Mouse (Mus musculus) E14TG2a.4 (cell line): Measurements from ENCODE around the gene BC048507.
"Not testable (repeated sequence)": the region's sequence is repeated elsewhere in the genome, so short reads cannot be mapped to it uniquely, and the experiment has no call there.

Experiments used
- H3K27me3 ChIP-seq: 2 replicates; pipeline ENCODE4 v1.6.1; 2014; ENCODE audit warnings: low read length, control low read depth; ENCODE audit not compliant: insufficient read depth
- H3K36me3 ChIP-seq: 2 replicates; pipeline ENCODE4 v1.6.1; 2014; ENCODE audit warnings: low read length, control low read depth; ENCODE audit not compliant: insufficient read depth
- H3K4me1 ChIP-seq: replicated peaks from 2 replicates; pipeline ENCODE4 v1.6.1; 2014; ENCODE audit warnings: low read depth, low read length, control low read depth
- H3K4me3 ChIP-seq: replicated peaks from 2 replicates; pipeline ENCODE4 v1.5.1; 2014; ENCODE audit warnings: mild to moderate bottlenecking, low read length
- H3K9me3 ChIP-seq: 2 replicates; pipeline ENCODE4 v1.6.1; 2014; ENCODE audit warnings: low read length, control low read depth
- CTCF ChIP-seq: conservative IDR thresholded peaks from 2 replicates; pipeline ENCODE4 v1.5.1; 2014; ENCODE audit warnings: low read length
- NANOG ChIP-seq: IDR thresholded peaks from 2 replicates; pipeline ENCODE4 v1.6.1; 2014; ENCODE audit warnings: borderline replicate concordance, low read length, mixed read lengths
- POU5F1 ChIP-seq: IDR thresholded peaks from 2 replicates; pipeline ENCODE4 v1.6.1; 2014; ENCODE audit warnings: low read length, borderline replicate concordance

BC048507 gene

DNA sequence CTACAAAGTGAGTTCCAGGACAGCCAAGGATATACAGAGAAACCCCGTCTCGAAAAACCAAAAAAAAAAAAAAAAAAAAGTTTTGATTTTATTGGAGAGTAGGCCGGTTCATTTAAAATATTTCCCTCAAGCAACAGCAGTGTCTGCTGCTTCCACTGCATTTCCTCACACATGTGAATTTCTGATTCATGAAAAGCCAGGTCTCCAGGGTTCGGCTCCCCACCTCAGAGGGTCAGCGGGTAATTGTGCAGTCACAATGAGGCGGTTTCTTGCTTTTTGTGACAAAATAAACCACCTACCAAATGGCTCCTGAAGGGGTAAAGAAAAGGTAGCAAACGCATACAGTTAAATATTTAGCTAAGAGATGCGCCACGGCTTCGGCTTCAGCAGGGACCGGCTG, at the start of gene BC048507:
Gene BC048507 (plus strand): TSS at position 301 of the 400 bp plus-strand sequence.
- no peaks in the 10 kb centered on the region for H3K36me3 ChIP-seq
- TF ChIP-seq CTCF (no peak), POU5F1 (no peak), NANOG (no peak)
- peaks cover 16% of the 10 kb centered on the region for H3K27me3 ChIP-seq
- peak within 1 kb of the TSS; percentile 70 for H3K4me3 ChIP-seq
- peaks cover 33% of the 10 kb centered on the region for H3K4me1 ChIP-seq
- no peaks in the 10 kb centered on the region for H3K9me3 ChIP-seq

DNA sequence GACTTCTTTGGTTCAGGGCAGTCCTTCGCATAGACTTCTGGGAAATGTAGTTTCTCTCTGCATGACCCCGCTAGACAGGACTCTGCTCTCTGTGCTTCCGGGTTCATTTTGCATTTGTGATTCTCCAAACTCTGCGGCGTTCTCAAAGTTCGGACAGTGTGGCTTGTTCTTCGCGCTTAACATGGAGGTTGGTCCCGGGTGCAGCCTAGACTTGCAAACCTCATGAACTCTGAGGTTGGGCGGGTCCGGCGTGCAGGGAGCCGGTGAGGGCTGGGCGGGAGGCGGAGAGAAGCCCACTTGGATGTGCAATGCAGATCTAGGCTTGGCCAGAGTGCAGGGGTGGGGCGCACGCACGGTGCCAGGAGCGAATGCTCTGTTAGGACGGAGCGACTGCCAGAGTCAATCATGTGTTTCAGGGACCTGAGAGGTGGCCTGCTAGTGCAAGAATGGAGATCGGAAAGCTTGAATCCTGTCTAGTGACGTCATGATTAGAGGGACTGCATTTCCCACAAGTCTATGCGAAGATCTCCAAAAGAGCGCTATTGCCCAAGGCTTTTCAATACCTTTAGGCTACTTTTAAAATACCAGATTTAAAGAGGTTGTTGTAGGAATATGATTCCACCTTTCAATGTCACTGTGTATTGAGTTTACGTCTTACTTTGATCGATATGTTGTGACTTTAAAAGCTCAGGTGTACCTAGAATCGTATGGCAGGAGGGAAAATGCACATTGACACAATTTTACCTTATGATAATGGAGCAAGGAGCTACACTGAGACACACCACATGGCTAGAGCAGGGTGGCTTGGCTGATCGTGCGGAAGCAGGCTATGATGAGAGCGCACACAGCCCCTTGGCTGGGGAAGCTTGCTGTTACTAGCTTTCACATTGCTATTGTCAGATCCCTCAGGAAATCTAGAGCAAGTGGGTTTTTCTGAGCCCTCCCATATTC, 49.1 kb upstream of the BC048507 start, which contains the start of gene Zfp273:
Gene Zfp273 (plus strand): TSS at position 31 of the 951 bp plus-strand sequence.
- TF ChIP-seq NANOG (no peak), CTCF (no peak), POU5F1 (no peak)
- H3K4me1 ChIP-seq = peaks cover 9% of the 10 kb centered on the region
- H3K36me3 ChIP-seq = no peaks in the 10 kb centered on the region
- H3K9me3 ChIP-seq = no peaks in the 10 kb centered on the region; the same call in 1 of the 2 replicates
- peak within 1 kb of the TSS; percentile 84 for H3K4me3 ChIP-seq
- no peaks in the 10 kb centered on the region for H3K27me3 ChIP-seq

DNA sequence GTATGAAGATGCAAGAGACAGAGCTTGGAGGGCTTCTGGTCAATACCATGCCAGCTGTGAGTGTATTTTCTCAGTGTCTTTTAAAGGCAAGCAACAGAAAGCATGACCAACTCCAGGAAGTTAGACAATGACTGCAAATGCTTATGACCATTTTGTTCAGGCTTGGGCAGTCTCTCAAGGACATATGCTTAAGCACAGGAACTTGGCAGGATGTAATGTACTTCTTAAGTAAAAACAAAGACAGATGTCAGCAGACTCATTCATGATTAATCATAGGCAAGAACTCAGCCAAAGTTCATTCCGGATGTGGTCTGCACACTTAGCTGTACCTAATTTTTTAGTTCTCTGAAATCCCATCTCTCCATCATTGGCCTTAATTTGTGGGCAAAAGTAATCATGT, 44.5 kb upstream of the BC048507 start:
- no peak for TF ChIP-seq POU5F1
- TF ChIP-seq NANOG = no peak
- H3K36me3 ChIP-seq = no peaks in the 10 kb centered on the region
- H3K9me3 ChIP-seq = no peaks in the 10 kb centered on the region; the same call in 1 of the 2 replicates
- no peaks in the 10 kb centered on the region; the same call in 1 of the 2 replicates for H3K4me1 ChIP-seq
- H3K4me3 ChIP-seq = no peak overlapping the region
- no peaks in the 10 kb centered on the region for H3K27me3 ChIP-seq

DNA sequence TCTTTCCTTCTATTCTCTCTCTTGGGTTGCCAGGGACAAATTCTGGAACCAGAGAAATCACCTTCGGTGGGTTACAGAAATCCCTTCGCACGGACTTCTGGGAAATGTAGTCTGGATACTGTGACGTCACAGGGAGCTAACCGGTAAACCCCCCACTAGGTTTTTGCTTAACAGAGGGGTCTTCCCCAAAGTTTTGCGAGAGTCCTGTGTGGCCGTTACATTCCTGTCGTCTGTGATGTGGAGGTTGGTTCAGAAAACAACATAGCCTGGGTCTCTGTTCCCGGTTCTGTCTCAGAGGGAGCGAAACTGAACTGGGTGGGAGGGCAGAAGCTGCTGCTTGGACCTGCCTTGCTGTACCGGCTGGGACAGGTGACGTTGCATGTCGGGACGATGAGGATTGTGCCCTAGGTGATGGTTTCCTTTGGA, 32.2 kb upstream of the BC048507 start, which contains the start of gene Gm10037:
Gene Gm10037 (plus strand): TSS at position 196 of the 426 bp plus-strand sequence.
- Histone ChIP-seq H3K9me3 (peaks cover 7% of the 10 kb centered on the region; the same call in 1 of the 2 replicates), H3K36me3 (peaks cover 8% of the 10 kb centered on the region), H3K27me3 (no peaks in the 10 kb centered on the region), H3K4me1 (peaks cover 15% of the 10 kb centered on the region), H3K4me3 (peak within 1 kb of the TSS; percentile 76)
- TF ChIP-seq POU5F1 (no peak), CTCF (no peak), NANOG (no peak)

DNA sequence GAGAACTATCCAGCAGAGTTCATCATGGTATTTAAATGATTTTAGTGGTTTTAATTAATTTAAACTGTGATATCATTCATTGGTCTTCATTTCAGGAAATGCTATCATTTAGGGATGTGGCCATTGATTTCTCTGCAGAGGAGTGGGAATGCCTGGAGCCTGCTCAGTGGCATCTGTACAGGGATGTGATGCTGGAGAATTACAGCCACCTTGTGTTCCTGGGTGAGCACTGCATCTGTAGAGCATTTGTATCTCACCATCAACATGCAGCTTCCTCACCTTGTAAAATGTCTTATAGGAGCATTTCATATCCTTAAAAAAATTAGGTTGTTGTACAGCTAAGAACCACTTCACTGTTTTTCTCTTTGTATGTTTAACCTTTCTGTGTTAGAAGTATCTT, 30.0 kb upstream of the BC048507 start:
- not testable (repeated sequence) for H3K9me3 ChIP-seq, H3K36me3 ChIP-seq, H3K27me3 ChIP-seq, H3K4me3 ChIP-seq
- H3K4me1 ChIP-seq = peaks cover 19% of the 10 kb centered on the region

DNA sequence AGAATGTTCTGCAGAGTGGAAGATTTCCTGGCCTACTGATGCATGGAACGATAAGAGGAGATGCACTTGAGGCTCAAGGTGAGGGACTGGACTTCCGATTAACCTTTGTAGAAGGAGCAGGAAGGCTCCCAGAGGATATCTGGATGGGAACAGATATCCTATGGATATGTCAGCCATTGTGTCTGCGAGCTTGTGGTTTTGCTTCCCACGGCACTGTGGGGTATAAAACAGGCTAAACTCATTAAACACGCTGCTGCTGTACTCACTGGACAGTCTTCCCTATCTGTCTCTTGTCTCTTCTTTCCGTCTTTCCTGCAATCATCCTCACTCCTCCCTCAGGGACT, 19.4 kb upstream of the BC048507 start:
- peaks cover 65% of the 10 kb centered on the region for H3K4me1 ChIP-seq
- no peaks in the 10 kb centered on the region for H3K36me3 ChIP-seq
- no peak for TF ChIP-seq POU5F1
- TF ChIP-seq CTCF = no peak
- TF ChIP-seq NANOG = no peak
- H3K4me3 ChIP-seq = peak overlapping the region; percentile 68
- no peaks in the 10 kb centered on the region for H3K27me3 ChIP-seq
- H3K9me3 ChIP-seq = no peaks in the 10 kb centered on the region

DNA sequence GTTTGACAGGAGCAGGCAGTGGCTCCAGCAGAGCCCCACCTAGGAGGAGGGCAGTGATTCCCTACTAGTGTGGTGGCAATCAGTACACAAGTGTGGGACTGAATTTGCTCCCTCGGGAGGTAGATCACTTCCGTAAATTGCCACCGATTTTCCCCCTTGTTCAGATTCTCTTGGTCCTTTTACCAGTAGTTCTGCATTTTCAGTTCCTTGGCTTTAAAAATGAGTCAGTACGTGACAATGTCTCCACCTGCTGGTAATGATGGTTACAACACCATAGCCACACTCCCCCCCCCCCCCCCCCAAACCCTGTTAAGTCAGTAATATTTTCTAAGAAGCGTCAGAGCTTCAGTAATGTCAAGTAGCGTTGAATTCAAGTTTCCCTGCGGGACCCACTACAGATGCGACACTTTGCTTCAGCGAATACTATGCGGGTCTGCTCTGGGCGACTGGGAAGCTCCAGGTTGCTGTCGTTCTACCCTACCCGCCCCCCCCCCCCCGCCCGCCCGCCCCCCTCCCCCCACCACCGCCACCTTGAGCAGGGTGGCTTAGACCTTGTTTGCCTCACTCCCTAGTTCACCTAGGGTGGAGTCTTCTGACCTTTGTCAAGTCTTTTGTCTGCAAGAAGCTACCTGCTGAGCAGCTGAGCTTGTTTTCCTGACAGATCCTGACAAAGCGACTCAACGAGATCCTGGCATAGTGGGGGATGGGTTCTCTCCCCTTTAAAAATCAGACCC, 18.8 kb upstream of the BC048507 start:
- Histone ChIP-seq H3K9me3 (no peaks in the 10 kb centered on the region), H3K4me3 (peak overlapping the region; percentile 68), H3K4me1 (peaks cover 65% of the 10 kb centered on the region), H3K36me3 (no peaks in the 10 kb centered on the region), H3K27me3 (no peaks in the 10 kb centered on the region)
- TF ChIP-seq POU5F1 = no peak
- TF ChIP-seq NANOG = peak; percentile 70
- peak; percentile 25; the same call in 1 of the 2 replicates for TF ChIP-seq CTCF

DNA sequence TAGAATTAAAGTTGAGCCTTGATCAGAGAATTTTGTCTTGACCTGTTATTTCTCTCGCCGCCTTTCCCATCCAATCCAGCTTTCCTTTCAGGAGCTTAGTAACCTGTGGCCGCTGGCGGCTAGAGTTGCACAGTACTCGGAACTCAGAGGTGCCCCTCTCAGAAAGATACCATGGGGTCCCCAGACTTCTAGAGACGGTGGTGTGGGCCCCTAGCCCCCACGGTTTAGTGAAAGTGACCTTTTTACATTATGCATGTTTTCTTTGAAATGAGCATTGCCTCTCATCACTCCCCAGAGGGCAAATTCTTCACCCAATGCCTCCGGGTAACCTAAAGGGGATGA, 18.3 kb upstream of the BC048507 start:
- Histone ChIP-seq H3K36me3 (no peaks in the 10 kb centered on the region), H3K4me3 (peak overlapping the region; percentile 51; the same call in 1 of the 2 replicates), H3K27me3 (no peaks in the 10 kb centered on the region), H3K4me1 (peaks cover 65% of the 10 kb centered on the region), H3K9me3 (no peaks in the 10 kb centered on the region)
- TF ChIP-seq POU5F1 = no peak
- TF ChIP-seq NANOG = no peak
- no peak for TF ChIP-seq CTCF
